Mouse (Mus musculus): ENCODE measurements around the gene Pde11a. TPM values are rescaled to one million over a fixed set of nuclear protein-coding genes. Genes with fewer than 3 reads are reported as not detected.

Pde11a gene
- total RNA-seq, 1 experiment, result 0.27 TPM

- no peak overlapping the region for H3K4me3 ChIP-seq (ENCODE audit: insufficient read depth in 1 of 2, low read depth in 1 of 2, low read length in 2 of 2, poor library complexity in 1 of 2, severe bottlenecking in 1 of 2)
- in situ Hi-C loops (cut with MboI; ENCODE audit: low sequenced_read_pairs in 2 of 2, unreplicated experiment in 2 of 2), result no loop called here
- peak; percentile 76 for DNase-seq (ENCODE audit: low read depth, low spot score)
These were observed 28.8 kb upstream of the Pde11a start for GRCm38 (mm10) chr2:76367188-76367922.

DNA sequence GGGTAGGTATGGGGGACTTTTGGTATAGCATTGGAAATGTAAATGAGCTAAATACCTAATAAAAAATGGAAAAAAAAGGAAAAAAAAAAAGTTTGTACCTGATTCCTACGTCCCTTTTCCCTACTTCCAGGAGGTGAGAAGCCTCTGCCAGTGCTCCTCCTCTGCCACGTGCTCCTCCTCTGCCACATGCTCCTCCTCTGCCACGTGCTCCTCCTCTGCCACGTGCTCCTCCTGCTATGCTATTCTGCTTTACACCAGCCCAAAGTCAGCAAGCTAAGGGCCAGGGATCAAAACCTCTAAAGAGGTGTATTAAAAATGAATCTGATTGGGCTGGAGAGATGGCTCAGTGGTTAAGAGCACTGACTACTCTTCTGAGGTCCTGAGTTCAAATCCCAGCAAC lies 27.2 kb upstream of the Pde11a start:
- H3K36me3 ChIP-seq (ENCODE audit: control insufficient read depth, insufficient read depth, low read length, poor library complexity, severe bottlenecking), result no peaks in the 10 kb centered on the region
- no peak overlapping the region for H3K9ac ChIP-seq (ENCODE audit: insufficient read depth, low read depth, low read length, poor library complexity, severe bottlenecking)
- H3K27ac ChIP-seq (ENCODE audit: insufficient read depth, low read depth, low read length, poor library complexity, severe bottlenecking), result no peak overlapping the region
- no peaks in the 10 kb centered on the region for H3K9me3 ChIP-seq (ENCODE audit: control insufficient read depth, insufficient read depth, low read depth, low read length)
- DNase-seq (ENCODE audit: low read depth, low spot score), result no peak
- H3K4me1 ChIP-seq (ENCODE audit: control insufficient read depth in 2 of 2, insufficient read depth in 2 of 2, low read length in 2 of 2, poor library complexity in 1 of 2), result peaks cover 2% of the 10 kb centered on the region in 2 experiments; a peak in 1 of 4 replicates
- in situ Hi-C loops (cut with MboI; ENCODE audit: low sequenced_read_pairs in 2 of 2, unreplicated experiment in 2 of 2), result no loop called here
- no peak overlapping the region for H3K4me3 ChIP-seq (ENCODE audit: insufficient read depth in 1 of 2, low read depth in 1 of 2, low read length in 2 of 2, poor library complexity in 1 of 2, severe bottlenecking in 1 of 2)
- TF ChIP-seq CHD2 (IDR thresholded peaks at IDR 0.05; ENCODE audit: low read depth, low read length) (no peak), HCFC1 (IDR thresholded peaks at IDR 0.05; ENCODE audit: borderline replicate concordance, insufficient read depth, low read length) (no peak), ZC3H11A (IDR thresholded peaks at IDR 0.05; ENCODE audit: borderline replicate concordance, low read depth, low read length) (no peak), ZNF384 (IDR thresholded peaks at IDR 0.05; ENCODE audit: low read depth, low read length) (no peak), MAFK (IDR thresholded peaks at IDR 0.05; ENCODE audit: insufficient read depth, low read depth, low read length) (no peak)

More at GRCm38 (mm10) chr2:76367188-76367922, 28.8 kb upstream of the Pde11a start:
- Histone ChIP-seq H3K9ac (ENCODE audit: insufficient read depth, low read depth, low read length, poor library complexity, severe bottlenecking) (no peak overlapping the region), H3K27ac (ENCODE audit: insufficient read depth, low read depth, low read length, poor library complexity, severe bottlenecking) (no peak overlapping the region), H3K36me3 (ENCODE audit: control insufficient read depth, insufficient read depth, low read length, poor library complexity, severe bottlenecking) (peaks cover 2% of the 10 kb centered on the region), H3K9me3 (ENCODE audit: control insufficient read depth, insufficient read depth, low read depth, low read length) (no peaks in the 10 kb centered on the region), H3K4me1 (ENCODE audit: control insufficient read depth in 2 of 2, insufficient read depth in 2 of 2, low read length in 2 of 2, poor library complexity in 1 of 2) (peaks cover 2% of the 10 kb centered on the region in 2 experiments; a peak in 1 of 4 replicates)
- TF ChIP-seq ZNF384 (IDR thresholded peaks at IDR 0.05; ENCODE audit: low read depth, low read length) (no peak), MAFK (IDR thresholded peaks at IDR 0.05; ENCODE audit: insufficient read depth, low read depth, low read length) (0 out of 2 replicates have a peak, but pooled peaks have one; percentile 11)

DNA sequence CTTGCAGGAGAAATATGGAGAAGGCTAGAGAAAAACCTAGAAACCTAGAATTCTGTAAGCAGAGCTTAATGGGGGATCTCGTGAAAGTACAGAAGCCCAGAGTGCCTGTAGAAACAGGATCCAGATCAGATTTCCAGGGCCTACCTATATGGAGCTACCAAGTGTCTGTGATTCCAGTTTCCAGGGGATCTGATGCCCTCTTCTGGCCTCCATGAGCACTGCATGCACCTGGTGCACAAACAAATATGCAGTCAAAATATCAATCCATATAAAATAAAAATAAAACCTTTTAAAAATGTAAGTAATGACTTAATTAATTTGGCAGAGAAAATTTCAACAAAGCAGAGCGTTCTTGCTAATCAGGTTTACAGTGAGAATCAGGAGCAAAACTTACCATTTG lies 23.5 kb upstream of the Pde11a start:
- H3K4me3 ChIP-seq (ENCODE audit: insufficient read depth in 1 of 2, low read depth in 1 of 2, low read length in 2 of 2, poor library complexity in 1 of 2, severe bottlenecking in 1 of 2), result no peak overlapping the region
- H3K4me1 ChIP-seq (ENCODE audit: control insufficient read depth in 2 of 2, insufficient read depth in 2 of 2, low read length in 2 of 2, poor library complexity in 1 of 2), result no peaks in the 10 kb centered on the region
- H3K36me3 ChIP-seq (ENCODE audit: control insufficient read depth, insufficient read depth, low read length, poor library complexity, severe bottlenecking), result no peaks in the 10 kb centered on the region
- TF ChIP-seq ZC3H11A (IDR thresholded peaks at IDR 0.05; ENCODE audit: borderline replicate concordance, low read depth, low read length) (no peak), CHD2 (IDR thresholded peaks at IDR 0.05; ENCODE audit: low read depth, low read length) (no peak), MAFK (IDR thresholded peaks at IDR 0.05; ENCODE audit: insufficient read depth, low read depth, low read length) (no peak), ZNF384 (IDR thresholded peaks at IDR 0.05; ENCODE audit: low read depth, low read length) (no peak), HCFC1 (IDR thresholded peaks at IDR 0.05; ENCODE audit: borderline replicate concordance, insufficient read depth, low read length) (no peak)
- no peaks in the 10 kb centered on the region for H3K9me3 ChIP-seq (ENCODE audit: control insufficient read depth, insufficient read depth, low read depth, low read length)
- H3K9ac ChIP-seq (ENCODE audit: insufficient read depth, low read depth, low read length, poor library complexity, severe bottlenecking), result no peak overlapping the region
- DNase-seq (ENCODE audit: low read depth, low spot score), result peak; percentile 53
- H3K27ac ChIP-seq (ENCODE audit: insufficient read depth, low read depth, low read length, poor library complexity, severe bottlenecking), result no peak overlapping the region
- in situ Hi-C loops (cut with MboI; ENCODE audit: low sequenced_read_pairs in 2 of 2, unreplicated experiment in 2 of 2), result no loop called here

GRCm38 (mm10) chr2:76360226-76360625 lies 21.7 kb upstream of the Pde11a start, which contains the start of gene Cyct:
TSS of gene Cyct (minus strand) at chr2:76360450.
- in situ Hi-C loops (cut with MboI; ENCODE audit: low sequenced_read_pairs in 2 of 2, unreplicated experiment in 2 of 2), result no loop called here

More at GRCm38 (mm10) chr2:76360226-76360625, 21.7 kb upstream of the Pde11a start, which contains the start of gene Cyct:
- peak within 1 kb of the TSS; percentile 82 for H3K9ac ChIP-seq (ENCODE audit: insufficient read depth, low read depth, low read length, poor library complexity, severe bottlenecking)
- peak; percentile 37 for DNase-seq (ENCODE audit: low read depth, low spot score)
- H3K9me3 ChIP-seq (ENCODE audit: control insufficient read depth, insufficient read depth, low read depth, low read length), result no peaks in the 10 kb centered on the region
- no peak within 1 kb of the TSS; the same call in 1 of the 2 replicates for H3K27ac ChIP-seq (ENCODE audit: insufficient read depth, low read depth, low read length, poor library complexity, severe bottlenecking)
- peak within 1 kb of the TSS; percentile 70 to 80 for H3K4me3 ChIP-seq (ENCODE audit: insufficient read depth in 1 of 2, low read depth in 1 of 2, low read length in 2 of 2, poor library complexity in 1 of 2, severe bottlenecking in 1 of 2)
- no peak for TF ChIP-seq HCFC1 (IDR thresholded peaks at IDR 0.05; ENCODE audit: borderline replicate concordance, insufficient read depth, low read length)
- no peak for TF ChIP-seq MAFK (IDR thresholded peaks at IDR 0.05; ENCODE audit: insufficient read depth, low read depth, low read length)
- no peak for TF ChIP-seq ZNF384 (IDR thresholded peaks at IDR 0.05; ENCODE audit: low read depth, low read length)
- TF ChIP-seq CHD2 (IDR thresholded peaks at IDR 0.05; ENCODE audit: low read depth, low read length), result peak; percentile 89
- TF ChIP-seq ZC3H11A (IDR thresholded peaks at IDR 0.05; ENCODE audit: borderline replicate concordance, low read depth, low read length), result no peak
- no peaks in the 10 kb centered on the region for H3K4me1 ChIP-seq (ENCODE audit: control insufficient read depth in 2 of 2, insufficient read depth in 2 of 2, low read length in 2 of 2, poor library complexity in 1 of 2)
- H3K36me3 ChIP-seq (ENCODE audit: control insufficient read depth, insufficient read depth, low read length, poor library complexity, severe bottlenecking), result no peaks in the 10 kb centered on the region
